Mouse (Mus musculus): ENCODE measurements around the gene Mus81.
"Not testable (repeated sequence)": the region's sequence is repeated elsewhere in the genome, so short reads cannot be mapped to it uniquely, and the experiment has no call there.

Mus81 gene

DNA sequence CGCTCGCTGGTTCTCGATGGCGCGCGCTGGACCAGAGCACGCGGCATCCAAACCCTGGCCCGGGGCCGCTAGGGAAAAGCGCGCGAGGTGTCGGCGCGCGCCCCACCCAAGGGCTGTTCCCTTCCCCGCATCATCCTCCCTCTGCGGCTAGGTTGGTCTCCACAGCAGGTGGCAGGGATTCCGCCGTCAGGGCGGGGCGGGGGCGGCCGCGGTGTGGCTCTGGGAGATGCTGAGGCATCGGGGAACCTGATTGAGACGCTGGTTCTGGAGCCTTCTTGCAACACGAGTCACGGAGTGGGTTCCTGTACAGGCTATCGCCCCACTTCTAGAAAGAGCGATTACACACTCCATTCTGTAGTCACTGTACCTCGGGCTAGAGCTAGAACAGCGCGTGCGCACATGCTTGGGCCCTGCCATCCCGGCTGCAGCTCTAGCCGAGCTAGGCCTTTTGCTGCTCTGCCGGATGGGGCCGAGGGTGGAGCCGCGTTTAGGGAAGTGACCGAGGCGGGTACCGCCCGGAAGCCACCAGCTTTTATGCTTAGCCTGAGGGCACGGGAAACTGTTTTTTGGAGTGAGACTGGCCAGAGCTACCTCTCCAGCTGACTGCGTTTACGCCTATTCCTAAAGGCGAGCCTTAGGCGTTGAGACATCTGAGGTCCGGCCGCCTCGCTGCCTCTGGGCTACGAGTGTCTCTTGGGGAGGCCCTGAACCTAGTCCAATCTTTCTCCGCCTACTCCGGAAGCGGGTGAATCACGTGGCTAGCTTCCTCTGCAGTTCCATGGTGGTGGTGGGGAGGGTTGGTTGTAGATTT lies 2.9 kb upstream of the Mus81 start:
- DNase-seq, result peak; percentile 90 to 92

DNA sequence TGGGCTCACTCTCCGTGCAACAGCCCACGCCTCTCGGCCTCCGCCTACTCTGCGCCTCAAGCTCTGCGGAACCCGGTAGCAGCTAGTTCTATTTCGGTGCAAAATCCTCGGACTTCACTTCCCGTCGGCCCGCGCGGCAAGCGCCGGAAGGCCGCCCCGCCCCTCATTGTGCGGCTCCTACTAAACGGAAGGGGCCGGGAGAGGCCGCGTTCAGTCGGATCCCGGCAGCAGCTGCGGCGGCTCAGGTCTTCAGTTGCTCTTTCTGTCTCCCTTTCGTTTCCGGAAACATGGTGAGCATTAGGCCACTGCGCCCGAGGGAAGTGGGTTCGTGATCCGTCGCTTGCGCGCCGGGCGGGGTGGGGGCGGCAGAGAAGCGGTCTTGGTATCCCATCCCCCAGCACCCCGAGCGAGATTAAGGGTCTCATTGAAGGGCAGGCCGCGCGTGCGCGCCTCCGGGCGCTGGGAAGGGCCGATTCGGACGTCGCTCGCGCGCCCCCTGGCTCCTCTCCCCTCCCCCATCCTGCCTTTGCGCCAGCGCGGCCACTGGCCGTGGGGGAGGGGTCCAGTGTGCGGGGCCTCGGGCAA lies 2.2 kb upstream of the Mus81 start, which contains the start of gene Cfl1:
Gene Cfl1, plus strand, starts transcription at position 143 of the 585 bp plus-strand sequence.
- DNase-seq, result peak; percentile 96

DNA sequence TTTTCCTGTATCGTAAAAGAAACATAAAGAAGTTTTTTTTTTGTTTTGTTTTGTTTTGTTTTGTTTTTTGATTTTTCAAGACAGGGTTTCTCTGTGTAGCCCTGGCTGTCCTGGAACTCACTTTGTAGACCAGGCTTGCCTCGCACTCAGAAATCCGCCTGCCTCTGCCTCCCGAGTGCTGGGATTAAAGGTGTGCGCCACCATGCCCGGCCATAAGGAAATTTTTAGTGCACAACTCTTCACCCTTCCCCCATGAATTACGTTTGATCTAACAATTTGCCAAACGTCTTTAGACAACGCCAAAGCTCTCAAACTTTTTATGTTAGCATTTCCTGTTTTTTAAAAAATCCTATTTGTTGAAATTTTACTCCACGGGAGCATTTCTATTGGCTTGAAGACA lies 1.5 kb upstream of the Mus81 start:
- DNase-seq, result not testable (repeated sequence)

DNA sequence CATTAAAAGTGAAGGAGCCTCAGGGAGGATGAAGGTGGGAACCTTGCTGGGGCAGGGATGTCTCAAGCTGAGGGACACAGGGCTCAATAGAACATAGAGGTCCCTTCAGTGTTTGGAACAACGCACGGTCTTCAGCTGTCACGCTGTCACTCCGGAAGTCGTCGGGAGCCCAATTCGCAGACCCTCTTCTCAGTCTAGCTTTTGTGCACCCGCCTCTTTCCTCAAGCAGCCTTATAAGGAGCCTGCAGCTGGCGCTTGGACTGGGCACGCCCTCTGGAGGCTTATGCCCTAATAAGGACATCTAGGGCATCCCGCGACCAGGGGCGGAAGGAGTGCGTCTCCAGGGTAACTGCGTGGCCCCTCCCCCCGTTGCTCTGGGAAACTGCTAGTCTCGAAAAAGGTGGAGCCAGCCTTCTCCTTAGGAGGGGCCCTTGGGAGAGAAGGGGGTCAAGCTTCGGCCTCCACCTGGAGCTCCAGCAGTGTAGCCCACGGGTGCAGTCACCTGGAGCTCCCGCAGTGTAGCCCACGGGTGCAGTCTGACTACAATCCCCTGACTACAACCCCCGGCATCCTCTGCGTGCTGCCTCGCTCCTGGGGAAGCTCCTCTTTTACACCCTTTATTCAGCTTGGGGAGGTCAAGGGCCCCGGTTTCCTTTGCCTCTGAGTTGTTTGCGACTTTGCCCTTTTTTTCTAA lies 823 bp upstream of the Mus81 start:
- peak; percentile 99 for DNase-seq

DNA sequence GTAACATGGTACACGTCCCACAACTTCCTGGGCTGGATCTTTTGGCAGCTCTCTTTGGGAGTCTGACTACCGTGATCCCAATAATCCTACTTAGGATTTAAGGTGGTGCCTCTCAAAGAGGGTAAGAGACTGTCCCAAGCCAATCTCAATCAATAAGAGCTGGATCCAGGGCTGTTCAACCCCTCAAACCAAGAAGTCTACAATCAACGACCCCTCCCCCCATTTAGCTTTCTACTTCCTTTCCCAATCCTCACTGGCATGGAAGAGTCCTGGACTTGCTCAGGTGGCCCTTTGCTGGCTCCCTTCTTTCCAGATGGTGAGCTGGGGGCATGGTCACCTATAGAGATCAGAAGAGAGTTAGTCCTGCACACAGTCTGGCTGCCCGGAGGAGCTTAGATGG lies 1.4 kb downstream of the Mus81 start:
- no peak for DNase-seq

DNA sequence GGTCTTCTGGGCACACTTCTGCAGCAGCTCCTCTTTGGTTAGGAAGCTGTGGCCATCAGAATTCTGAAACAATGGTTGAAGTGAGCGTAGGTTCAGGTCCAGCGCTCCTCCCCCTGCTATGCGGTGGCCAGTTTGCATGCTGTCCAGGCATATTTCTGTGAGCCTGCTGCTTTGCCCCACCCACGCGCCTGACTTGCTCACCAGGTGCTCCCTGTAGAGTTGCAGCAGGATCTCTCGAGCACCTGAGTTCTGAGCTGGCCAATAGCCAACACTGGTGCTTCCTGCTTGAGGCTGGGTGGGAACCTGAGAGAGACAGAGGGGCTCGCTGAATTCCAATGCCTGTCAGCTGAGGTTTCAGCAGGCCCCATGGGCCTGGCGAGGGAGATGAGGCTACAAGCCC lies 1.9 kb downstream of the Mus81 start:
- DNase-seq, result peak in 1 of 2 experiments; percentile 29

DNA sequence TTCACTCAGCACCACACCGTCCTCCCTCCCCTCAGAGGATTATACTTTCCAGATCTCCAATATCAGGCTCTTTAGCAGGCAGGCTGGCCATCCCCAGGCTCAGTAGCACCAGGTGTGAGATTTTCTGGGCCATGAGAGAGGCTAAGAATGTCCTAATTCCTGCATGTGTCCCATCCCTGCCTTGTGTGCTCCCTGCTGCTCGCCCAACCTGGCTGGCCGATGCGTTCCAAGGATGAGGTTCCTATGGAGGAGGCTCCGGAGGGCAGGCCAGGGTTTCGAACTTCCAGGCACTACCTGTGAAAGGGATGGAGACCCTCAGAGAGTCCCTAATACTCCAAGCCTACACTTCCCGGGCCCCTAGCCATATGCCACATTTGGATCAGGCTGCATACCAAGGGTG lies 2.4 kb downstream of the Mus81 start:
- no peak for DNase-seq

DNA sequence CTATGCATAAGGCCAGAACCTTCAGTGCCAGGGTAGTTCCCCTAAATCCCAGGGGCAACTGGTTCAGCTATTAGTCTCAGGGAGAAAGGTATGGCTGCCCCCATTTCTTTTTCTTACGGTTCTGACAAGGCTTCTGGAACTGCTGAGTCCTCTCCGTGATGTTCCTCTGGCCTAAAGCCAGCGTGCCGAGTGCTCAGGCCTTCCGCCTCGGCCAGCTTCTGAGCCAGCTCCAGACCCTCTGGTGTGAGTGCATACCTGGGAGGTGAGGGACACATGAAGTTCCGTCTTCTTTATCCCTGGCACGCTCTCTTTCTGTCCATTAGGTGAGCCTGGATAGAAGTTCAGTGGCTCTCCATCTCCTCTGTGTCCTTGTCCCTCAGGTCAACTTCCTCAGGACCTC lies 2.8 kb downstream of the Mus81 start:
- DNase-seq, result no peak

DNA sequence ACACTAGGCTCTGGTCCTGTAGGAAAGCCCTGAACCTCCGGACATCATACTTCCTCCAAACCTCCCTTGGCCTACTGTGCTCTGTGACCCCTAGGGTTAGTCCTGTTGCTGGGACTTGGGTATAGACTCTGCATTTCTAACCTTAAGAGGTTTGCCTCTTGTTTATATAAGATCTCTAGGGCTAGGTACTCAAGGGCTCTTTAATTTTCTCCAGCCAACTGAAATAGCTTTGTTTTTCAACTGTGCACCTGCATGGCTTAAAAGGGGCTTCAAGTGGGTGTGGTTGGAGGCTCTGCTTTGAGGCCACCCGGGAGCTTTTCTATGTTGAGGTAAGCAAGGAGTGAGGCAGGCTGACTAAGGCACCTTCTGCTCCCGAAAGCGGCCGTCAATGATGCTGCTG lies 3.7 kb downstream of the Mus81 start:
- no peak for DNase-seq

DNA sequence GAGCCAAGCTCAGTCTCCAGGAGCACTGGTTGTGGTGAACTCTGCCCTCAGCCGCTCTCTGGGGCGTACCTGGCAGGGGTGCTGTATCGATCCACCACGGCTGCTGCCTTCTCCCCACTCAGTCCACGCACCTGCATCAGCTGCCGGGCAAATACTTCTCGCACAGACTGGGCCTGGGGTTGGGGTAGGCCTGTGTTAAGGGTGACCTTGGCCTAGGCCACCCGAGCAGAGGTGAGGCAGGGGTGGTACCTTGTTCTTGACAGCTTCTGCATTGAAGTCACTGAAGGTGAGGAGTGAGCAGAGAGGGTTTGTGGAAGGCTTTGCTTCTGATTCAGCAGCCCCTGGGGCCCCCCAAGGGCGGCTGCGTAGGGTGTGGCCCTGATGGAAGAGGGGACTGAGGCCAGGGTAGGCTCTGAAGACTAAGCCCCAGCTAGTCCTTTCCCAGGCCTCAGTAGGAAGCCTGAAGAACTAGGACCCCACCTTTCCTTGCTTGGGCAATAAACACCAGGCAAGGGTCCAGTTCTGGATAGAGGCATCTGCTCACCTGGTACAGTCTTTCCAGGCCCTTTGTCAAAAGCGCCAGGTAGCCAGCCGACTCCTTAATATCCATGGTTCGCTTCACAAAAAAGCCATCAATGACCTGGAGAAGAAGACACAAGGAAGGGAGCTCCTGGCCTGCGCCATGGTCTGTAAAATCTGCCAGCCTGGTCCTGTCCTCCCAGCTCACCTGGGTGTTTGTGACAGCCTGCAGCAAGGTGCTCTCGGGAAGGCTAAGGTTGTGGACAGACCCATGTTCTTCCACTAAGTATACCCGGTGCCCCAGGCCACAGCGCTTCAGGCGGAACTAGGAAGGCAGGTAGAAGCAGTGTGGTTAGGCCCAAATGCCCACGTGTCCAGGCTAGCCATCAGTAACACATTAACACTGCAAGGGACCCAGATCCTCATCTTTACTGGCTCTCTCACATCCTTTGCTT lies 4.5 kb downstream of the Mus81 start:
- DNase-seq, result no peak

DNA sequence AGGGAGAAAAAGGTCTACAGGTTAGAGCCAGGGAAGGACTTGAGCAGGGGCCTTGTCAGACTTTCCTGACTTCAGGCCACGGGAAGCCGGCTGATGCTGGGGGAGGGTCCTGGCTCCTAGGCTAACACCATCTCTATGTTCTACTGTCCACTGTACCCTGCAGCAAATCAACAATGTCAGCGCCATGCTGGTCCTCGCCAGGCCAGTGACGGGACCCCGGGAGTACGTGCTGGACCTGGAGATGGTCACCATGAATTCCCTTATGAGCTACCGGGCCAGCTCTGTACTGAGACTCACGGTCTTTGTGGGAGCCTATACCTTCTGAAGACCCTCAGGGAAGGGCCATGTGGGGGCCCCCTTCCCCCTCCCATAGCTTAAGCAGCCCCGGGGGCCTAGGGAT lies 6.8 kb downstream of the Mus81 start:
- no peak for DNase-seq

DNA sequence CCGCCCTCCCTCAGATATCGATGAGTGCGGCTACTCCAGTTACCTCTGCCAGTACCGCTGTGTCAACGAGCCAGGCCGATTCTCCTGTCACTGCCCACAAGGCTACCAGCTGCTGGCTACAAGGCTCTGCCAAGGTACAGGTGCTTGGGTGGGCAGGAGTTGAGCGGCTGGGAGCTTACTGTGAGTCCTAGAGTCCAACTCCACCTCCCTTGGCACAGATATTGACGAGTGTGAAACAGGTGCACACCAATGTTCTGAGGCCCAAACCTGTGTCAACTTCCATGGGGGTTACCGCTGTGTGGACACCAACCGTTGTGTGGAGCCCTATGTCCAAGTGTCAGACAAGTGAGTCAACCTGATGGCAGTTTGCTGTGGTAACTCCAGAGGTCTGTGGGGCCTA lies 8.2 kb downstream of the Mus81 start:
- DNase-seq, result no peak

DNA sequence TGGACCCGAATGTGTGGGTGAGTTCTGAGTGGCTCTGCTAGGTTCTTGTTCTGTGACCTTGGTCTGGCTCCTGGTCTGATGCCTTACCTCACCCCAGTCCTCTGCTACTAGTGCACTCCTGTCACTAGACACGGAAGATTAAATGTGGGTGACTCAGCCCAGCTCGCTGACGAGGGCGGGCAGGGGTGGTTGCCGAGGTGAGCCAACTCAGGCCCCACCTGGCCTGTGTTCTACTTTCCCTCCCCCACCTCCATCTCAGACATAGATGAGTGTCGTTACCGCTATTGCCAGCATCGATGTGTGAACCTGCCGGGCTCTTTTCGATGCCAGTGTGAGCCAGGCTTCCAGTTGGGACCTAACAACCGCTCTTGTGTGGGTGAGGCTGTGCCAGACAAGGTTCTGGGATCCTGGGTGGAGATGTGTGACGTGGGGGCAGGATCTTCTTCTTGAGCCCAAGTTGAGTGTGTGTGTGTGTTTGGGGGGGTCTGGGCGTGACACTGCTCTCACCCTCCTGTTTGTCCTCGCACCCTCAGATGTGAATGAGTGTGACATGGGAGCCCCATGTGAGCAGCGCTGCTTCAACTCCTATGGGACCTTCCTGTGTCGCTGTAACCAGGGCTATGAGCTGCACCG lies 10.4 kb downstream of the Mus81 start:
- no peak for DNase-seq

DNA sequence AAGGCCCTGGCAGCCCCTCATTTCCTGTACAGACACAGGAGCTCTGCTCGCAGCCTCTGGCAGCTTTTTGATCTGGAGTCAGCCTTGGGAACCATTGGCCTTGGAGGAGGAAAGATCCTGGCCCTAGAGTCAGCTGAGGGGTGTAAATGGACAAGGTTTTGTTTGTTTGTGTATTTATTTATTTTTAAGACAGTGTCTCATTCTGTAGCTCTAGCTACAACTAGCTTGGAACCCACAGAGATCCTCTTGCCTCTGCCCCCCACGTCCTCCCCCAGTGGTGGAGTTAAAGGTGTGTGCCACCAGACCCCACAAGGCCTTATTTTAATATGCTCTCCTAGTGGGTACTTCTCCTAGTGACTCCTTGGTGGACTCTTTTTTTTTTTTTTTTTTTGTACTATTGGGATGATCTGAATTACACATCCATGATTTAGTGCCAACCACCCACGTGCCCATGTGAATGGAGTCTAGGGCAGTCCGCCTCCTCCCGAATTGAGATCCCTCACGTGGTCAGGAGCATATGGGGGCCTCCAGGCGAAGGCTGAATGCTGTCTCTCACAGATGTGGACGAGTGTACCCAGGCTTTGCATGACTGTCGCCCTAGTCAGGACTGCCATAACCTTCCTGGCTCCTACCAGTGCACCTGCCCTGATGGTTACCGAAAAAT lies 11.1 kb downstream of the Mus81 start:
- no peak for DNase-seq

DNA sequence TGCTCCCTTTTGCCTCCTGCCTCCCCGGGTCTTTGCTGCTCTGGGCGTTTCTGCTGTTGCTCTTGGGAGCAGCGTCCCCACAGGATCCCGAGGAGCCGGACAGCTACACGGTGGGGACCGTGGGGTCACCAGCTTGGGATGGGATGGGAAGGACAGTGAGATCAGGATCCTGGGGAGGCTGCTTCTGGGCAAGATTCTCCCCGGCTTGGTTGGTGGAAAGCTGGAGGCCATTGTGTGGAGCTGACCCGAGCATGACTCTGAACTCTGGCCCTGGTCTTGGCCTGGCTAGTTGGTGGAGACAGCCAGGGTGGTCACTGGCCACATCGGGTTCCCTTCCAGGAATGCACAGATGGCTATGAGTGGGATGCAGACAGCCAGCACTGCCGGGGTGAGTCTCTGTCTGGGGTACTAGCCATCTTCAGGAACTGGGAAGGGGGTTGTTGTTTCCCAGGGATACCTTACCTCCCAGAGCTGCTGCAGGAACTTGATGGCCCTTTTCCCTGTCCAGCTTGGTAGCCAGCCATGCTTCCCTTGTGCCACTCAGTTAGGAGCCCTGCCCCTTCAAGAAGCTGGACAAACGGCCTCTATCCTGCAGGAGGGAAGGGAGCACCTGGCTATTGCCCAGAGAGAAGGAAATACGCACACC lies 13.0 kb downstream of the Mus81 start:
- no peak for DNase-seq

DNA sequence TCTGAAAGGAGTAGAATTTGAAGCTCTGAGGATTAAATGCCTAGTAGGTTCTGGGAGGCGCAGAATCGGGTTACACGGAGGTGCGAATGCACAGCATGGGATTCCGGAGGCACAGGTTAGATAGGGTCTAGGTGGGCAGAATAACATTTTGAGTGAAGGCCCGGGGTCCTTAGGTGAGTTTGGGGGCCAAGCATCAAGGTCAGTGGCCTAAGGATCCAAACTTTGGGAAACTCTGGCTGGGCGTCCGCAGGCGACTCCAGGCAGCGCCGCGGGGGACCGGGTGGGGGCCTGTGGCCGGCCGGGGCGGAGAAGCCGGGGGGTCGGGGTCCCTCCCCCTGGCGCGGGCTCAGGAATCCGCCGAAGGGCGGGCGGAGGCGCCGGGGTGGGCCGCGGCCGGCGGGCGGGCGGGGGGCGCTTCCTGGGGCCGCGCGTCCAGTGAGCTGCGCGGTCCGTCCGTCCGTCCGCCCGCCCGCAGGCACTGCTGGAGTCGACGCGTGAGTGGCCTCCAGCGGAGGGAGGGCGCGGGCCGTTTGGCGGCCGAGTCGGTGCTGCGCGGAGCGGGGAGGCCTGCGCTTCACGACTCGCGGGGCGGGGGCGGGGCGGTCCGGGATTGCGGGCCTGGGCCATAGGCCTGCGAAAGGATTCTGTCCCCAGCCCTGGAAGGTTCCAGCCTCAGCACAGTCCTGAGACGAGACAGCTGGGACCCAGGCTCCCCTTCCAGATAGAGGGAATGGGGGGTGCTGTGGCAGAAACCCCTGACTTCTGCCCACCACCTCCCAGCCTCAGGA lies 13.7 kb downstream of the Mus81 start:
- peak; percentile 24 to 65 for DNase-seq

DNA sequence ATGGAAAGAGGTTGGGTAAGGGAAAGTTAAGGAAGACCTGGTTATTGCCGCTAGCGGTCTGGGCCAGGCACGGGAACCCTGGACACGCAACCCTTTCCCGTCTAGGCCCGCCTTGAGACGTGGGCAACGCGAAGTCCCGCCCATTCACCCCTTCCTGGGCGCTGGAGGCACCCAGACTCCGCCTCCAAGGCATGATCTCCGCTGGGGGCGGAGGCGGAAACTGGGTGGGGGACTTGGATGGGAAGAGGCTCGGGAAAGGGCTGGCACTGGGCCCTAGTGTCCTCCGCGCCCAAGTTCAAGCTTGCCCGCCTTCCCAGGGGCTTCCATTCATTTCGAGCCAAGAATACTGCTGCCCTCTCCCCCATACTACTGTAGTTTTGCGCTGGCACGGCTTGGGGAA lies 14.5 kb downstream of the Mus81 start, which contains the start of gene Efemp2:
Gene Efemp2, plus strand, starts transcription at position 235 of the 400 bp plus-strand sequence.
- DNase-seq, result peak; percentile 85 to 86

DNA sequence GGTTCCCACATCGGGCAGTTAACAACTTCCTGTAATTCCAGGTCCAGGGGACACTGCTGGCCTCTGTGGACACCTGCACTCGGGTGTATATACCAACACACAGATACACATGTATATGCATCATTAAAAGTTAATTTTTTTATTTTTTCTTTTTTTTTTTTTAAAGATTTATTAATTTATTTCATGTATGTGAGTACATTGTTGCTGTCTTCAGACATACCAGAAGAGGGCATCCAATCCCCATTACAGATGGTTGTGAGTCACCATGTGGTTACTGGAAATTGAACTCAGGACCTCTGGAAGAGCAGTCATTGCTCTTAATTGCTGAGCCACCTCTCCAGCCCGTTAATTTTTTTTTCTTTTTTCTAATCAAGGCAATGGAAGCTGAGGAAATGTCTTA lies 15.3 kb downstream of the Mus81 start:
- DNase-seq, result no peak

DNA sequence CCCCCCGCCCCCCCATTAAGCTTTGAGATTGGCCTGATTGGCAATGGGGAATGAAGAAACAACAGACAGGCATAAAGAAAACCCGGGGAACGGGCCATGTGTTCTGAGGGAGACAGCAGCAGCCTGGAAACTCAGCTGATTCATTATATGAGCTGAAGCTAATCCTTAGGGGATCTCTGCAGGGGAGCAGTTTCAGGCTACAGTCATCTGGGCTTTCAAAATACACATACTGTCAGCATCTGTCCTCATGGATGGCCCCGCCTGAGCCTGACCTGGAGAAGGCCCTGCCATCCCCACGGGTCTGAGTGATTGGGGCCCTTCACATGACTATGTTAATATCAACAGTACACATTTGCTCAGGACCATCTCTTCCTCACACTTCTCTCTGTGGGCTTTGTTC lies 16.4 kb downstream of the Mus81 start:
- no peak for DNase-seq

DNA sequence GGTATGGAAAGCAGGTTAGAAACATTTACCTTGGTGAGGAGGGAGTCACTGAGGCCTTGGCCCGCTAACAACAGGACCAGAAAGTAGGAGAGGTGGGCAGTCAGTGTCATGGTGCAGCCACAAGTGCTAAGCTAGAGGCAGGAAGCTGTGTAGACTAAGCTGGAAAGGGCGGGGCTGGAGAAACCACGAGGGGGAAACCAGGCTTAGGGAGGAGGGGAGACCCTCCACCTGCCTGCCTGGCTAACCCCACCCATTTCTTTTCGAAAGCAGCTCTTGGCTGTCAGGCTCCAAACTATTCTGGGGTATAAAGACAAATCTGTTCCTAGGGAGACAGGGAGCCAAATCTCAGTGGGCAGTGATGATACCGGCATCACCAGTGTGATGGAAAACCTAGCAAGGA lies 19.8 kb downstream of the Mus81 start, which contains the start of gene Ctsw:
Gene Ctsw, minus strand, starts transcription at position 134 of the 400 bp plus-strand sequence.
- no peak for DNase-seq

All from kidney, postnatal 36 days (tissue).